12 mouse cellular contexts compared by ENCODE assay signal in genomic region chr5:141084746-141085145, GRCm38 (mm10).
DNase-seq lines count a peak whose midpoint lies in the region; ATAC-seq and TF ChIP-seq lines count a peak whose summit lies in the region.
"Had no signal": no experiment of that assay in that cellular context is flagged by ENCODE, and none has a peak within 500 bp of the region (broad histone marks: within the 10 kb centered on the region; RNA-seq: fewer than 3 reads in every experiment).

No protein-coding gene starts in this region.

- no peaks in the 10 kb centered on the region for H3K79me2 ChIP-seq in CH12.LX (replicated peaks; ENCODE audit: control insufficient read depth, extremely low read depth, insufficient read depth, poor library complexity, severe bottlenecking)

- H3K9me3 ChIP-seq in intestine, embryonic 15.5 days, result no peaks in the 10 kb centered on the region
- peaks cover 6% of the 10 kb centered on the region; the same call in 1 of the 2 replicates for H3K9me3 ChIP-seq in intestine, embryonic 16.5 days (ENCODE audit: control insufficient read depth, low read length)
- H3K9me3 ChIP-seq in CH12.LX (replicated peaks; ENCODE audit: low read length), result peaks cover 8% of the 10 kb centered on the region
- H3K9me3 ChIP-seq in forebrain, embryonic 13.5 days (replicated peaks), result no peaks in the 10 kb centered on the region
- H3K9me3 ChIP-seq: limb, embryonic 15.5 days; neural tube, embryonic 12.5 days had no signal

- no peak for TF ChIP-seq EP300 in CH12.LX (IDR thresholded peaks at IDR 0.05; ENCODE audit: low read length)

- in situ Hi-C loops in CH12.LX (cut with MboI; ENCODE audit: low pct_ligation_motif_present, low pct_unique_long_range_greater_than_20kb, low sequenced_read_pairs), result loop anchor here (10.0 kb wide), 1 partner anchor 210 kb away; no protein-coding TSS in a partner anchor

- dilution Hi-C loops in CH12.LX (cut with MboI; ENCODE audit: extremely low pct_ligation_motif_present, extremely low pct_unique_long_range_greater_than_20kb, low sequenced_read_pairs), result no loop called here

- H3K27me3 ChIP-seq in intestine, embryonic 15.5 days (replicated peaks), result no peaks in the 10 kb centered on the region
- H3K27me3 ChIP-seq in intestine, embryonic 16.5 days (replicated peaks; ENCODE audit: control insufficient read depth, insufficient read depth, low read length), result no peaks in the 10 kb centered on the region
- no peaks in the 10 kb centered on the region for H3K27me3 ChIP-seq in CH12.LX (replicated peaks)
- H3K27me3 ChIP-seq in forebrain, embryonic 13.5 days, result no peaks in the 10 kb centered on the region
- H3K27me3 ChIP-seq: limb, embryonic 15.5 days; neural tube, embryonic 12.5 days had no signal

- WGBS in intestine, embryonic 15.5 days, result 56% methylated on average over 5 of the region's 7 CpGs
- 52% methylated on average over 6 of the region's 7 CpGs for WGBS in intestine, embryonic 16.5 days
- 29% methylated on average over 7 of the region's 7 CpGs for WGBS in forebrain, embryonic 13.5 days

- TF ChIP-seq CTCF in CH12.LX (conservative IDR thresholded peaks at IDR 0.05 in 1 of 2, IDR thresholded peaks at IDR 0.05 in 1 of 2; ENCODE audit: low read depth in 2 of 2, low read length in 2 of 2), result no peak

- DNase-seq in CH12.LX (ENCODE audit: extremely low read depth), result peak; percentile 61
- DNase-seq in natural killer cell, adult 2 months (ENCODE audit: low spot score in 2 of 2), result peak; percentile 41 to 50
- DNase-seq in heart, postnatal 10 days, result no peak
- no peak for DNase-seq in left cerebral cortex, adult 11 months (ENCODE audit: low spot score)

- H3K4me3 ChIP-seq in intestine, embryonic 15.5 days (replicated peaks), result no peak overlapping the region
- H3K4me3 ChIP-seq in intestine, embryonic 16.5 days (ENCODE audit: low read length), result no peak overlapping the region
- H3K4me3 ChIP-seq in CH12.LX (replicated peaks in 1 of 3; ENCODE audit: low read depth in 2 of 3, low read length in 2 of 3, poor library complexity in 1 of 3), result no peak overlapping the region
- no peak overlapping the region for H3K4me3 ChIP-seq in forebrain, embryonic 13.5 days
- H3K4me3 ChIP-seq: limb, embryonic 15.5 days; neural tube, embryonic 12.5 days had no signal

- no peak for TF ChIP-seq POLR2A in CH12.LX (IDR thresholded peaks at IDR 0.05; ENCODE audit: low read depth, low read length)

- no peaks in the 10 kb centered on the region for H3K4me1 ChIP-seq in intestine, embryonic 15.5 days (replicated peaks)
- H3K4me1 ChIP-seq in intestine, embryonic 16.5 days (ENCODE audit: control insufficient read depth, insufficient read depth, low read length), result no peaks in the 10 kb centered on the region
- H3K4me1 ChIP-seq in CH12.LX (ENCODE audit: control insufficient read depth in 1 of 2, insufficient read depth in 2 of 2), result peaks cover 0 to 22% of the 10 kb centered on the region in 2 experiments; a peak in 2 of 4 replicates
- peaks cover 8% of the 10 kb centered on the region; the same call in 1 of the 2 replicates for H3K4me1 ChIP-seq in forebrain, embryonic 13.5 days
- H3K4me1 ChIP-seq: limb, embryonic 15.5 days; neural tube, embryonic 12.5 days had no signal

- no peak overlapping the region for H3K9ac ChIP-seq in intestine, embryonic 15.5 days
- H3K9ac ChIP-seq in intestine, embryonic 16.5 days (ENCODE audit: low read depth, low read length), result no peak overlapping the region
- no peak overlapping the region for H3K9ac ChIP-seq in CH12.LX (ENCODE audit: insufficient read depth, low read depth)
- no peak overlapping the region for H3K9ac ChIP-seq in forebrain, embryonic 13.5 days
- H3K9ac ChIP-seq: limb, embryonic 15.5 days; neural tube, embryonic 12.5 days had no signal

- no peak overlapping the region for H3K4me2 ChIP-seq in intestine, embryonic 15.5 days (replicated peaks)
- no peak overlapping the region for H3K4me2 ChIP-seq in intestine, embryonic 16.5 days (ENCODE audit: low read depth, low read length)
- no peak overlapping the region for H3K4me2 ChIP-seq in CH12.LX (ENCODE audit: insufficient read depth, low read depth, poor library complexity, severe bottlenecking)
- no peak overlapping the region for H3K4me2 ChIP-seq in forebrain, embryonic 13.5 days
- H3K4me2 ChIP-seq: heart, embryonic 11.5 days; limb, embryonic 15.5 days; neural tube, embryonic 12.5 days had no signal

- peak; percentile 53; the same call in 1 of the 2 replicates for ATAC-seq in intestine, embryonic 15.5 days
- no peak for ATAC-seq in intestine, embryonic 16.5 days
- ATAC-seq in forebrain, embryonic 13.5 days, result 0 out of 2 replicates have a peak, but pooled peaks have one; percentile 38
- ATAC-seq in erythroid progenitor cell, adult 5-6 weeks (replicated peaks; ENCODE audit: low FRiP score, poor library complexity, severe bottlenecking), result no peak

- intact Hi-C loops in heart, postnatal 10 days (cut with DNase I), result no loop called here

- H3K36me3 ChIP-seq in intestine, embryonic 15.5 days, result no peaks in the 10 kb centered on the region
- H3K36me3 ChIP-seq in intestine, embryonic 16.5 days (ENCODE audit: control insufficient read depth, insufficient read depth, low read length), result no peaks in the 10 kb centered on the region
- no peaks in the 10 kb centered on the region for H3K36me3 ChIP-seq in CH12.LX (replicated peaks in 1 of 2; ENCODE audit: control insufficient read depth in 1 of 2, insufficient read depth in 1 of 2, low read length in 1 of 2)
- H3K36me3 ChIP-seq in forebrain, embryonic 13.5 days (ENCODE audit: poor library complexity, severe bottlenecking), result no peaks in the 10 kb centered on the region
- H3K36me3 ChIP-seq: G1E; limb, embryonic 15.5 days; neural tube, embryonic 12.5 days had no signal

- no peak for TF ChIP-seq RAD21 in CH12.LX (IDR thresholded peaks at IDR 0.05; ENCODE audit: low read depth, low read length)

- no peak overlapping the region for H3K27ac ChIP-seq in intestine, embryonic 15.5 days
- no peak overlapping the region for H3K27ac ChIP-seq in intestine, embryonic 16.5 days (ENCODE audit: low read length)
- no peak overlapping the region for H3K27ac ChIP-seq in CH12.LX (ENCODE audit: insufficient read depth, low read depth)
- H3K27ac ChIP-seq in forebrain, embryonic 13.5 days, result no peak overlapping the region
- H3K27ac ChIP-seq: limb, embryonic 15.5 days; neural tube, embryonic 12.5 days had no signal

TF ChIP-seq in CH12.LX, 34 proteins besides CTCF, POLR2A, EP300 and RAD21:
- TF ChIP-seq BHLHE40 (IDR thresholded peaks at IDR 0.05; ENCODE audit: low read depth, low read length) (0 out of 2 replicates have a peak, but pooled peaks have one; percentile 15), TCF12 (IDR thresholded peaks at IDR 0.05; ENCODE audit: low read depth, low read length) (no peak)

Comparison
In these comparisons a context has a peak if more than half of its experiments do, and no peak if none do; other contexts are left out.
1. ATAC-seq: peak in intestine, embryonic 15.5 days (single experiment) and forebrain, embryonic 13.5 days (single experiment); none in intestine, embryonic 16.5 days (single experiment) and erythroid progenitor cell, adult 5-6 weeks (single experiment).
2. DNase-seq: peak in CH12.LX (single experiment) and natural killer cell, adult 2 months (2 of 2); none in heart, postnatal 10 days (0 of 2) and left cerebral cortex, adult 11 months (single experiment).